Mouse (Mus musculus) thymus, postnatal 25 days (tissue): ENCODE results near the gene Kcmf1.

Experiments
- DNase-seq: peaks from one replicate; pipeline ENCODE4 v3.0.0; 2022

The Kcmf1 gene

DNA sequence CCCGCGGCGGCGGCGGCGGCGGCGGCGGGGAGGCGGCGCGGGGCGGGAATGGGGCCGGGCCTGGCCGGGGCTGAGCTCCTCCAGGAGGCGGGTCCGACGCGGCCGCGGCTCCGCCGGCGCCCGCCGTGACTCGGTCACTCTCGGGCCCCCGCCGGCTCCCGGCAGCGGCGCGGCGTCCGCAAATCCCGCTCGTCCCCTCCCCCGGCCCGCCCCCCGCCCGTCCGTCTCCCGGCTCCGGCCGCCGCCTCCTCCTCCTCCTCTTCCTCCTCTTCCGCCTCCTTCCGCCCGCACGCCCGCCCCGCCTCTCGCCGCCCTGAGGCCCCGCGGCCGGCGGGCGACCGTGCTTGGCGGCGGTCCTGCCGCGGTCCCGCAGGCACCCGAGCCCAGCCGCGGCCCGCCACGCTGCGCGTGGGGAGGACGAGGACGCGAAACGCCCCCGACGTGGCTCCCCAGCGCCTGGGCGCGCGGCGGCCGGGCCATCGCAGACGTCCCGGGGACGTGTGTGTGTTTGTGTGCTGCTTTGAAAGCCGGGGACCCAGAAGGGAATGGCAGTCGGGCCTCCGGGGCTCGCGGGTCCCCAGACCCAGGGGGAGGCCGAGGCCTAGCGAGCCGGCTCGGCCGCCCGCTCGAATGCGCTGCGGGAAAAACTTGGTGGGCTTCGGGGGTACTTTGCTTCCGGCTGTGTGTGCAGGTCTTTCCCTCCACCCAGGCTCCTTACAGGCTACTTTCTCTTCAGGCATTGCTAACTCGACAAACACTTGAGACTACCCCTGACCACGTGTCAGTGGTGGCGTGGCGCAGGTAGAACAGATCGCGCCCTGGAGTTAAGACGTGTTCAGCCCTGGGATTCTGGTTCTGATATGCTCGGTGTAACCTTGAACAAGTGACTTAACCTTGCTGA lies at the start of gene Kcmf1:
Kcmf1 (minus strand) TSS at position 199 of the 901 bp plus-strand sequence.
- peak; percentile 79 for DNase-seq

DNA sequence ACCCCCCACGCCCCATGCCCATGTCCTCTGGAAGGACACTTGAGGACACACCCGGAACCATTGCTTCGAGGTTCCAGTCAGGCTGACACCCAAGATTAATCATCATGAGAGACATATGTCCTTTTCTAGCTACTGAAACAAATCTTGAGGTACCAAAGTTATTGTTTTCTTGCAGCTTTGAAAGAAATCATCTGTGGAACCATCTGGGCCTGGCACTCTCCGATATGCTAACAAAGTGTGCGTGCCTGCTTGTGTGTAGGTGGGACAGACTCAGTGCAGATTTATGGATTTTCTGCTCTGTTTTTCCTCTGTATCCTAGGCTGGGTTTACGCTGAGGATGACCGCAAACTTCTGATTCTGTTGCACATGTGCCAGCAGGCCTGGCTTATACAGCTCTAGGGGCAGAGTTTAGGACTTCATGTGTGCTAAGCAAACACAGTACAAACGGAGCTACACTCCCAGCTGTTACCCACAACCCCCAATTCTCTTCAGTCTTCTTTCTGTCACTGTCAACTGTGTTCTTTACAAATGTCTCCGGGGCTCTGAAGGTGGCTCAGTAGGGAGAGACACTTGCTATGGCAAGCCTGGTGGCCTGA lies 49.5 kb upstream of the Kcmf1 start:
- DNase-seq: no peak

- no peak for DNase-seq
These were observed 48.6 kb upstream of the Kcmf1 start for GRCm38 (mm10) chr6:72948392-72948791.

DNA sequence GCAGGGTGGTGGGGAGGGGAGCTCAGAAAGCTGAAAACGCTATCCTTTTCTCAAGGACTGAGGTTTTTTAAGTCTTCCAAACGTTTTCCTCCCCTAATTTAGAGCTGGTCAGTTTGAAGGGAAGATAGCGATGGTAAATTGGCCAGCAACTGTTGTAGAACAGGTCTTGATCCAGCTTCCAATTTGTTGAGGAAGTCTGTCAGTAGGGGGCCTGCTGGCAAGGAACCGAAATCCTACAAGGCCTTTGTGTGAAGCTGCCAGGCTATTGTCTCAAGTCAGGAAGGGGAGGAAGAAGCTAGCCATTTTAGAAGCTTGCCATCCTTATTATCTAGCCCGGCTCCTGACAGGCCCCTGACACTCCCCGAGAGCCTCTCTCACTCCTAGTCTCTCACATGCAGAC lies 48.2 kb upstream of the Kcmf1 start:
- no peak for DNase-seq

- peak; percentile 73 for DNase-seq
These were observed 40.7 kb upstream of the Kcmf1 start for GRCm38 (mm10) chr6:72940493-72940892.

DNA sequence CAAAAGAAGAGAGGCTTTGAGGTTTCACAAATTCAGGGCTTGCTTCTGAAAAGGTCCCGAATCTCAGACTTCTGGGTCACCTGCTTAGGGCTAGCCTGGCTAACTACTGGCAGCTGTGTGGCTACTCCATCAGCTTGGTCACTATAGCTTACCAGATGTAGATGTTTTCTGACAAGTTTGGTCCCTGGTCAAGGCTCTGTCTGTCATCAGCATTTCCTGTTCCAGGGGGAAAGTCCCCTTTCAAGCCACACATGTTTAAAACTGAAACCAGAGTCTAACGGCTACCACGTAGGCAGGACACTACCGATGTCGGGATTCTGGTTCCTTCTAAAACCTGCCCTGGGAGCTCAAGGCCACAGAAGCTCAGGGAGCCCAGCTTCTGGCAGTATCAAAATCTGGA lies 38.1 kb upstream of the Kcmf1 start:
- DNase-seq: peak; percentile 20

DNA sequence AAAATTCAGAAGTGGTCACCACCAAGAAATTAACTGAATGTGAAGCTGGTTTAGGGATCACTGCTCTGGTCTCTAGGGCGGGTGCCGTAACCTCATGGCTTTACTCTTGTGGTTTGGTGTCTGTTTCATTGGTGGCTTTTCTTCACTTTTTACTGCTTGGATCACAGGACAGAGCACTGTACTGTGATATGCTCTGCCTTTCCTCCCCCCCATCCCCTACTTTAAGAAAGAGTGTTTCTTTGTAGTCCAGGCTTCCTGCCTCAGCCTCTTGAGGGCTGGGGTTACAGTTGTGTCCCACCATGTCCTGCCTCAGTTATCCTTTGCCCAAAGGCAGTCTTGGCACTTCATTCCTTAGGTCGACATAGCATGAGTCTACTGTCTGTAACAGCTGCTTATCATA lies 37.7 kb upstream of the Kcmf1 start:
- DNase-seq: peak; percentile 19

DNA sequence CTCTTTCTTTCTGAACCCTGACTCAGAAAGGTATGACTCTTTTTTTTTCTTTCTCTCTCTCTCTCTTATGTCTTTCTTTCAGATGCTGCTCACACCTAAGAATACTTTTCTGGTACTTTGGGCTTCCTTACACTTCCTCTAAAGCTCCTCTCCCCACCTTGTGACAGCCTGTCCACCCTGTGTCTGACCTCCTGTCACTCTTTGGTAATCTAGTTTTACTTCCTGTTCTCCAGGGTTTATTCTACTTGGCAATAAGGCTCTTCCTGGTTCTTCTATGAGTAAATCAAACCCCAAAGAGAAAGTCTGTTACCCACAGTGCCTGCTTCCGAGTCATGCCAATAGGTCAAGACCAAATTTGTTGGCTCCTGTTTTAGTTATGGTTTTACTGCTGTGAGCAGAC lies 33.2 kb upstream of the Kcmf1 start:
- DNase-seq: no peak

GRCm38 (mm10) chr6:72931533-72931932 lies 31.8 kb upstream of the Kcmf1 start:
- DNase-seq: no peak

DNA sequence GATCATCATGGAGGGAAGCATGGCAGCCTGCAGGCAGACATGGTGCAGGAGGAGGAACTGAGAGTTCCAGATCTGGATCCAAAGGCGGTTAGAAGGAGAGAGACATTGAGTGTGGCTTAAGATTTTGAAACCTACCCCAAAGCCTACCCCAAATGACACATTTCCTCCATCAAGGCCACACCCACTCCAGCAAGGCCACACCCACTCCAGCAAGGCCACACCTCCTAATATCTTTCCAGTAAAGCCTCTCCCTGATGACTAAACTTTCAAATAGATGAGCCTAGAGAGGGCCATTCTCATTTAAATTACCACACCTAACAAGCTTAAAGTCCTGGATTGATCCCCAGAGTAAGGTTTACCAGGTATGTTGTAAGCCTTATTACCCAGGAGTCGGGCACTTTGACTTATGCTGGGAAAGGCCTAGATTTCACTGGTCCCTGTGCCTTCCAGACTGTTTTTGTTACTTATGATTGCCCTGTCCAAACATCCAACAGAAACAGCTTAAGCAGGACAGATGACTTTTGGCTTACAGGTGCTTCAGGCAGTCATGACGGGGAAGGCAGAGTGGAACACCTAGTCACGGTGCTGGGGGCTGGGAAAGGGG lies 30.1 kb upstream of the Kcmf1 start:
- DNase-seq: no peak

DNA sequence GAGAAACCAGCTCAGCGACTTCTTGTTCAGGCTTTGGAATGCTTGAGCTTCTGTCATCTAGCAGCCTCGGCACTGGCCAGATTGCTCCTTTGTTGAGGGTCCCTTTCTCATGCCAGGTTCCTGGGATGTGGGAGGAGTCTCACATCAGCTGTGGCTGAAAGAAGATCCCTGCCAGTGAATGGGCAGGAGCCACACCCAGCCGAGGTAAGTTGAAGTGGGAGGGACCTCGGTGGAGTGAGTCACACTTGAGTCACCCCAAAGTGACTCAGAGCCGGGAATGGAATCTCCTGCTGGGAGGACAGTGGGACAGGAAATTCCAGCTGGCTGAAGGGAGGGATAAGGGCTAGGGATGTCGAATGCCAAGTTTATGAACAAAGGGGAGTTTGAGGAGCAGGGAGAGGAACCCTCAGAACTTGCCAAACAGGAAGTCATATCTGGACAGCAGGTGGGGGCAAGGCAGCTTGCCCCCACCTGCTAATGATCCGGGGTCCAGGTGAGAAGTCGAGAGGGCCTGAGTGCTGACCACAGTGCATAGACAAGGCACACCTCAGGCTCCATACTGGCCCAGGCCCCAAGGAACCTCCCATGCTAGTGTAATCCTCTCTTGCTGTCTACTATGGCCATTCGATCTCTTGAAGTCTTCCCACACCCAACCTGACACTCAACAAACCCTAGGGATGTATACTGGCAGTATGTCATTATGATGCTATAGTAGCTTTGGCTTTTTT lies 27.1 kb upstream of the Kcmf1 start:
- DNase-seq: no peak

DNA sequence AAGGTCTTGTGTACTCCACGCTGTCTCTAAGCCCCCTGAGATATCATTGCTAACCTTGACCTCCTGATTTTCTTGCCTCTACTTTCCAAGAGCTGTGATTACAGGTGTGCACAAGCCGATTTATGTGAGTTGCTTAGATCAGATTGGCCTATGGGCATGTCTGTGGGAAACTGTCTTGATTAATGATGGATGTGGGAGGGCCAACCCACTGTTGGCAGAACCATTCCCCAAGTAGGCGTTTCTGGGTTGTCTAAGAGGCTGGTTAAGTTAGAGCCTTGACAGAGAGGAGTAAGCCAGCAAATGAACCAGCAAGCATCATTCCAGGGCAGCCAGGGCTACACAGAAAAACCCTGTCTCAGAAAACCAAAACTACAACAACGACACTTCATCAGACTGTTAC lies 26.3 kb upstream of the Kcmf1 start:
- no peak for DNase-seq

- no peak for DNase-seq
These were observed 23.6 kb upstream of the Kcmf1 start for GRCm38 (mm10) chr6:72923381-72923780.

- DNase-seq: no peak
These were observed 21.3 kb upstream of the Kcmf1 start for GRCm38 (mm10) chr6:72921081-72921480.

GRCm38 (mm10) chr6:72918510-72919033 lies 18.8 kb upstream of the Kcmf1 start:
- DNase-seq: no peak

- no peak for DNase-seq
These were observed 16.6 kb upstream of the Kcmf1 start for GRCm38 (mm10) chr6:72916330-72916729.

- DNase-seq: no peak
These were observed 14.4 kb upstream of the Kcmf1 start for GRCm38 (mm10) chr6:72914087-72914749.

DNA sequence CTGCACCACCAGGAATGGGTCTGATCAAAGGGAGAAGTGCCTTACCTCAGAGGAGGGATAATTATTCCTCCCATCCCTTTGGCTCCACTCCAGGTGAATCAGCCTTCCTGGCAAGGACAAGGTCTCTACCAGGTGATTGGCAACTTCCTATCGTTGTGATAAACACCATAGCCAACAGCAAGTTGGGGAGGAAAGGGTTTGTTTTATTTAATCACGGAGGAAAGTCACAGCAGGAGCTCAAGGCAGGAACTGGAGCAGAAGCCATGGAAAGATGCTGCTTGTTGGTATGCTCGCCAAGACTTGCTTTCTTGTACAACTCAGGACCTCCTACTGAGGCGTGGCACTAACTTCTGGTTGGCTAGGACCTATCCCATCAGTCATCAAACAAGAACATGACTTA lies 11.5 kb upstream of the Kcmf1 start:
- no peak for DNase-seq

- no peak for DNase-seq
These were observed 2.6 kb upstream of the Kcmf1 start for GRCm38 (mm10) chr6:72902254-72902990.

DNA sequence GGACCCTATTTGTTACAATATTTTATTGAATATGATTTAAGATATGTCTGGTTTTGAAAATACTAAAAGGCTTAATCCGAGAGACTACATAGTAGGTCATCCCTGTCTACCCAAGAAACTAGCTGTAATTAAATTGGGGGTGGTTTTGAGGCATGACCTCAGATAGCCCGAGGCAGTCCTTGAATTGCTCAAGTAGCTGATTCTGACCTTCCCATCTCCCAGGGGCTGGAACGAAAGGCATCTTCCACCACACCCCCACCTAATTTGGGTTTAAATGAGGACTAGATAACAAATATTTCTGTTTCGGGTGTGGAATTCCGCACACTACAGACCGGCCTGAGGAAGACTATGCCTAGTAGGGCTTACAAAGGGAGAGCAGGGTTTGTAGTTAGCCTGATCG lies 1.2 kb upstream of the Kcmf1 start:
- DNase-seq: no peak

DNA sequence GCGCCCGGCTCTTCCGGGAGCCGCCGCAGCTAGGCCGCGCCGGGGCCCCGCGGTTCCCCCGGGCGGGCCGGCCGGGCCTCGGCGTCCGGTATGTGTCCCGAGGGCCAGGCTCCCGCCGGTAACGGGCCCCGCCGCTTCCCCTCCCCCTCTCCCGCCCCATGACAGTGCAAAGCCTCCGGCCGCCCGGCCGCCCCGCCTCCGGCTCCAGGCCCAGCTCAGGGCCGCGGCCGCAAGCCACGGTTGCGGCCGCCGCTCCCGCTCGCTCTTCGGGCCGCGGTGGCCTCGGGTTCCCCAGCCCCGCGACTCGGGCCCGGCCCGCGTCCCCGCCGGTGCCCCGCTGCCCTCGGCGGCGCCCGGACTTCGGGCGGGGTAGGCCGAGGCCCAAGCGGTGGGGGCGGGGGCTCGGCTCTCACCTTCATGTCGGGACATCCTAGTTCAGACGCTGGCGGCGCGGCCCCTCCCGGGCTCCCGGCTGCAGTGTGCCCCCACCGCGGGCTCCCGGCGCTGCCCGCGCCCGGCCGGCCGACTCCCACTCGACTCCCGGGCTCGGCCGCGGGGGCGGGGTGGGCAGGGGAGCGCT lies 488 bp downstream of the Kcmf1 start:
- peak; percentile 67 for DNase-seq
